Mouse (Mus musculus): ENCODE data around the gene Stkld1.

The Stkld1 gene

DNA sequence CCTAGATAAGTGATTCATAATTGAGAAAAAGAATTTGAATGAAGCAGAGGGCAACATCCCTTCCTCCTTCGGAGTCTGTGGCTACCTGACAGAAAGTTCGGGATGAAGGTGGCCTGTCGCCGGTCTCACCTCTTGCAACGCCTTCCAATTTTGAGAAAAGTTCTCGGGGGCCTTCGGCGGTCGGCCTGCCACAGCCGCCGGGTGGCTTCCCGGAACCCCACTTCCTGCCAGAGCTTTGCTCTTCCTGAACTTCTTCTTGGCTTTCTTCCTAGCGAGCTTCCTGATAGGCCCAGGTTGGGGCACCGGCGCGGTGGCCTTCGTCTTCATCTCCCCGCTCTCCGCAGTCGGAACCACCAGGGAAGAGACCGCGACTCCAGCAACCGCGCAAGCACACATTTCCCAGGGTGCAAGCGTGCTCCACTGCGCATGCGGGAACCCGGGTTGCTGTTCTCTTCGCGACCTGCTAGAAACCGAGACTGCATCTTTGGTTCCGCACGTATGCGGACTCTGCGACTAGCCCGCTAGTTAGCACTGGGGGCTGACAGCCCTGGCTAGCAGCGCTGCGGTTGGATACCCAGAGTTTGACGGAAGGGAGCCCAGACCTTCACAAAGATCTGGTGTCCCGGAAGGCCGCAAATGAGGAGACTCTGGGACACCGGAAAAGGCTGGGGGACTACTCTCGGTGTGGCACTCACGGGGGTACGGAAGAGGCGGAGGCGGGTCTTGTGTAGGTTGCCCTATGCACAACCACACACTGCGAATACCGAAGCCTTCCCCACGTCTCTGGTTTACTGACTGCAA is 30.3 kb downstream of the Stkld1 start, which contains the start of gene Rexo4:
Gene Rexo4, minus strand, starts transcription at position 464 of the 801 bp plus-strand sequence.
- peak; percentile 92 for DNase-seq (ENCODE audit: low spot score)

- DNase-seq (ENCODE audit: low spot score), result no peak
Observed at GRCm38 (mm10) chr2:26964724-26965370, 31.0 kb downstream of the Stkld1 start.

GRCm38 (mm10) chr2:26967262-26967661 is 33.4 kb downstream of the Stkld1 start:
- DNase-seq (ENCODE audit: low spot score), result no peak

- no peak for DNase-seq (ENCODE audit: low spot score)
Observed at GRCm38 (mm10) chr2:26973116-26973515, 39.3 kb downstream of the Stkld1 start, which contains the start of gene Adamts13. Gene Adamts13 (plus strand): TSS chr2:26973416.

GRCm38 (mm10) chr2:26973960-26974359 is 40.1 kb downstream of the Stkld1 start:
- no peak for DNase-seq (ENCODE audit: low spot score)

GRCm38 (mm10) chr2:26980361-26980760 is 46.5 kb downstream of the Stkld1 start:
- no peak for DNase-seq (ENCODE audit: low spot score)

GRCm38 (mm10) chr2:26984179-26984578 is 50.3 kb downstream of the Stkld1 start:
- DNase-seq (ENCODE audit: low spot score), result no peak

DNA sequence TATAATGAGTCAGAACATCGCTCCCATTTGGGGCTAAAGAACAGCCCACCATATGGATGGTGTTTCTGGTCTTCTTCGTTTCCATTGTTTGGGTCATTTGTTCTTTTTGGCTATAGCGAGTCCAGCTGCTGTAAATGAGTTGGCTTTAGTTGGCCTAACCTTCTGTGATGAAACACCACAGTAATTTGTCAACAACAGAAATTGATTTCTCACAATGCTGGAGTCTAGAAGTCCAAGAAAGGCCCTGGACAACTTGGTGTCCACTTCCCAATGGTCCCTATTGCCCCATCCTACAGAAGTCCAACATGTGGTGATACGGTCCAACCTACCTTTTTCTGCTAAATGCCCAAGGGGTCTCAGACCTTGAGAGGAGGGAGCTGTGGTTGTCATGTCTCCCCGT is 50.8 kb downstream of the Stkld1 start:
- DNase-seq (ENCODE audit: low spot score), result no peak

GRCm38 (mm10) chr2:26993936-26994335 is 60.1 kb downstream of the Stkld1 start:
- no peak for DNase-seq (ENCODE audit: low spot score)

DNA sequence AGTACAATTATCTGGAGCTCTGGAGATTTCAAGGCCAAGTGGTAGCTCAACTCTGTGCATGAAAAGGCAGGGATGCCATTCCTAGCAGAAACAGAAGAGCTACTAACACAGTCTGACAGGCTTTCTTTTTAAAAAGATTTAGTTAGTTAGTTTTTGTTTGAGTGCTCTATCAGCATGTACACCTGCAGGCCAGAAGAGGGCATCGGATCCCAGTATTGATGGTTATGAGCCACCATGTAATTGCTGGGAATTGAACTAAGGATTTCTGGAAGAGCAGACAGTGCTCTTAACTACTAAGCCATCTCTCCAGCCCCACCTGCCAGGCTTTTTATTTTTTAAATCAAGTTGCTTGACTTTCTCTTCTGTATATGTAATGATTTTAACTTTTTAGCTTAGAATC is 63.7 kb downstream of the Stkld1 start:
- no peak for DNase-seq (ENCODE audit: low spot score)

DNA sequence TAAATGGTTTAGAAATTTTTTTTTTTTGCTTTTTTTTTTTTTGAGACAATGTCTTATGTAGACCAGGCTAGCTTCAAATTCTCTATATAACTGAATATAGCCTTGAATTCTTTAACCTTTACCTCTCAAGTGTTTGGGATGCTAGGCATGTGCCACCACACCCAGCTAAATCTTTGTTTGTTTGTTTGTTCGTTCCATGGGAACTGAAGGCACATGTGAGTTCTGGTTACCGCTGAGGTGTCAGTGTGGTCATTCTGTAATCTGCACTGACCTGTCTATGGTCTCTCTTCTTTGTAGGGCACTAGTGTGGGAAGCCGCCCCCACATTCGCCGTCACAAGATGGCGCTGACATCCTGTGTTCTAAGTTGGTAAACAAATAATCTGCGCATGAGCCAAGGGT is 64.1 kb downstream of the Stkld1 start:
- DNase-seq (ENCODE audit: low spot score), result no peak
